Mouse (Mus musculus): ENCODE data around the gene Slc12a9. TPM values are rescaled to one million over a fixed set of nuclear protein-coding genes. Genes with fewer than 3 reads are reported as not detected.

Slc12a9 gene
- polyA plus RNA-seq, 1 experiment from 2014 or later = 8.5 TPM

DNA sequence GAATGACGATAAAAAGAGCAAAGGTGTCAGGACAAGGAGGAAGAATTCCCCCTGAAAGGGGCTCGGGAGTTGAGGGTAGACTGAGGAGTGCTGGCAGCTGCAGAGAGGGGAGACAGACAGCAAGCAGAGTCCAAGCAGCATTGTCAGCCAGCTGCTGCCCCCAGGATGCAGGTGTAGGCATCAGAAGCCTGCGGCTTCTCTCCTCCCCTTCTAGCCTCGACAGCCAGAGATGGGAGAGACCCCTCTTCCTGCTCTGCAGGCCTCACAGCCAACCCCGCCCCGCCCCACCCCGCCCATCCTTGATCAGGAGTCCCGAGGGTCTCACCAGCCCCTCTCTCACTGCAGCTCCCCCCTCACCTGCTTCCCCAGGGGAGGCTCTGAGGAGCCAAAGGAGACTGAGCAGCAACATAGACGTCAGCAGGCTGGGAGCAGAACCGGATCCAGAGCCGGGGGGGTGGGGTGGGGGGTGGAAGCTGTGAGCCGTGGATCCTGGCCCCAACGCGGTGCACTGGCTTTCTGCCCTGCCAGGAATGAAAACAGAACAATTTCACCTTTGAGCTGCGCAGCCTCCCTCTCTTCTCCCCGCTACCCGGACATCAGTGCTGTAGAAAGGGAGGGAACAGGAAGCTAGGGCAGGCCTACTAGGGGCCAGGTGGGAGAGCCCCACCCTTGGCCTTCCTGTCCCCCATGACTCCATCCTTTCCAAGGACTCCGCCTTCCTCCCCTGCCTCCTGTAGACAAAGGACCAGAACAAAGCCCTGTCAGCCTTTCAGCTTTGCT is 65.1 kb downstream of the Slc12a9 start:
- Histone ChIP-seq H3K27ac (ENCODE audit: low read depth, low read length) (no peak overlapping the region), H3K4me2 (replicated peaks; ENCODE audit: low read depth, low read length) (peak overlapping the region; percentile 30), H3K27me3 (ENCODE audit: control insufficient read depth, insufficient read depth, low read length) (no peaks in the 10 kb centered on the region), H3K4me3 (ENCODE audit: low read length) (peak overlapping the region; percentile 1; the same call in 1 of the 2 replicates), H3K36me3 (ENCODE audit: control insufficient read depth, insufficient read depth, low read length) (no peaks in the 10 kb centered on the region), H3K9ac (ENCODE audit: low read depth, low read length) (no peak overlapping the region), H3K4me1 (ENCODE audit: control insufficient read depth, insufficient read depth, low read length) (0 out of 2 replicates have a peak, but pooled peaks cover 4% of the 10 kb centered on the region), H3K9me3 (ENCODE audit: control insufficient read depth, low read length) (peaks cover 5% of the 10 kb centered on the region; the same call in 1 of the 2 replicates)
- ATAC-seq (ENCODE audit: low FRiP score, low TSS enrichment) = peak; percentile 62
- WGBS = 20% methylated on average over 17 of the region's 18 CpGs

DNA sequence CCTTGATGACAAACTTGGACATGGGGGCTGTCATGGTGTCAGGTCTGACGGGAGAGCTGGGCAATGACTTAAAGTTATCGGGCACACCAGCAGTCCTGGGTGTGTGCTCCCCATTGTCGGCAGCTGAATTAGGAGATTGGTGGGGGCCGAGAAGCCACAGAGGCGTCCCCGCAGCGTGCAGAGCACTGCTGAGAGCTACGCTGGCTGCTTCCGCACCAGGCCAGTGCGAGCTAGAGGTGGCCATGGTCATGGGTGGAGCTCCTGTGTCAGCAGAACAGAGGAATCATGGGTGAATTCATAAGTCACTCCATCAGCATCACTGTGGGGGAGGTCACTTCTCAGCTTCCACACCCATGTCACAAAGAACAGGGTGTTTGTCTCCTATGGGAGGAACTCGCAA is 68.6 kb downstream of the Slc12a9 start:
- no peak overlapping the region for H3K27ac ChIP-seq (ENCODE audit: low read depth, low read length)
- H3K9ac ChIP-seq (ENCODE audit: low read depth, low read length) = no peak overlapping the region
- no peaks in the 10 kb centered on the region for H3K36me3 ChIP-seq (ENCODE audit: control insufficient read depth, insufficient read depth, low read length)
- 0 out of 2 replicates have a peak, but pooled peaks cover 4% of the 10 kb centered on the region for H3K4me1 ChIP-seq (ENCODE audit: control insufficient read depth, insufficient read depth, low read length)
- H3K27me3 ChIP-seq (ENCODE audit: control insufficient read depth, insufficient read depth, low read length) = no peaks in the 10 kb centered on the region
- 92% methylated on average over 11 of the region's 11 CpGs for WGBS
- no peak for ATAC-seq (ENCODE audit: low FRiP score, low TSS enrichment)
- H3K4me2 ChIP-seq (replicated peaks; ENCODE audit: low read depth, low read length) = no peak overlapping the region
- no peak overlapping the region for H3K4me3 ChIP-seq (ENCODE audit: low read length)
- no peaks in the 10 kb centered on the region for H3K9me3 ChIP-seq (ENCODE audit: control insufficient read depth, low read length)

Small RNAs within 50 kb of the gene (microRNA-seq; reads per million reads assigned to microRNA genes)
- gene Mir7036 (1.1 reads per million), gene Mir8116 (not detected)

Other genes with a start within 250 kb of the Slc12a9 start
- gene Trim56, start 217.4 kb downstream of the Slc12a9 start, polyA plus RNA-seq (2014; fragmentation: Nextera tagmentation; extraction: Ambion mirVana) = 9.7 TPM in 2 replicates
- gene Muc3, start 184.3 kb downstream of the Slc12a9 start, polyA plus RNA-seq (2014; fragmentation: Nextera tagmentation; extraction: Ambion mirVana) = not detected in 2 replicates
- gene Muc3a, start 121.2 kb downstream of the Slc12a9 start, polyA plus RNA-seq (2014; fragmentation: Nextera tagmentation; extraction: Ambion mirVana) = 0.11 and 0.13 TPM in 2 replicates
- gene Ache, start 46.1 kb downstream of the Slc12a9 start, polyA plus RNA-seq (2014; fragmentation: Nextera tagmentation; extraction: Ambion mirVana) = 0.57 and 0.58 TPM in 2 replicates
- gene Ufsp1, start 39.0 kb downstream of the Slc12a9 start, polyA plus RNA-seq (2014; fragmentation: Nextera tagmentation; extraction: Ambion mirVana) = 6.2 and 6.4 TPM in 2 replicates
- 104 and 141 TPM in 2 replicates for gene Srrt, start 25.9 kb downstream of the Slc12a9 start, polyA plus RNA-seq (2014; fragmentation: Nextera tagmentation; extraction: Ambion mirVana)
- 52.7 and 62.5 TPM in 2 replicates for gene Trip6, start 19.2 kb downstream of the Slc12a9 start, polyA plus RNA-seq (2014; fragmentation: Nextera tagmentation; extraction: Ambion mirVana)
- 30.9 and 58.9 TPM in 2 replicates for gene Ephb4, start 16.5 kb upstream of the Slc12a9 start, polyA plus RNA-seq (2014; fragmentation: Nextera tagmentation; extraction: Ambion mirVana)
- 0.17 and 0.60 TPM in 2 replicates for gene Zan, start 143.5 kb upstream of the Slc12a9 start, polyA plus RNA-seq (2014; fragmentation: Nextera tagmentation; extraction: Ambion mirVana)
- gene Pop7, start 168.9 kb upstream of the Slc12a9 start, polyA plus RNA-seq (2014; fragmentation: Nextera tagmentation; extraction: Ambion mirVana) = 57.8 and 69.5 TPM in 2 replicates
- gene Gigyf1, start 185.0 kb upstream of the Slc12a9 start, polyA plus RNA-seq (2014; fragmentation: Nextera tagmentation; extraction: Ambion mirVana) = 16.0 and 18.6 TPM in 2 replicates
- not detected in 2 replicates for gene Epo, start 199.6 kb upstream of the Slc12a9 start, polyA plus RNA-seq (2014; fragmentation: Nextera tagmentation; extraction: Ambion mirVana)
- 427 and 433 TPM in 2 replicates for gene Gnb2, start 199.9 kb upstream of the Slc12a9 start, polyA plus RNA-seq (2014; fragmentation: Nextera tagmentation; extraction: Ambion mirVana)
- not detected in 2 replicates for gene Actl6b, start 219.9 kb upstream of the Slc12a9 start, polyA plus RNA-seq (2014; fragmentation: Nextera tagmentation; extraction: Ambion mirVana)
- gene Tfr2, start 236.2 kb upstream of the Slc12a9 start, polyA plus RNA-seq (2014; fragmentation: Nextera tagmentation; extraction: Ambion mirVana) = 0.43 and 1.0 TPM in 2 replicates

All from kidney, embryonic 14.5 days (tissue).